Mouse (Mus musculus) midbrain, embryonic 11.5 days (tissue): ENCODE data around the gene Atp2a1. TPM values are rescaled to one million over a fixed set of nuclear protein-coding genes. Genes with fewer than 3 reads are reported as not detected.

Experiments used
- ATAC-seq: fragments of 200-750 bp; cut with Nextera tagmentation; 2 replicates; pipeline ENCODE4 v1.8.0; 2017; ENCODE audit warnings: moderate TSS enrichment, moderate library complexity; ENCODE audit not compliant: low FRiP score
- DNase-seq: peaks from one replicate; pipeline ENCODE4 v3.0.0; 2015; ENCODE audit warnings: low spot score; ENCODE audit errors: missing footprints
- H3K27ac ChIP-seq: fragments of 300-500 bp; sonication (generic); 2 replicates; pipeline ENCODE4 v1.5.1; 2014; ENCODE audit warnings: low read depth, low read length
- H3K27me3 ChIP-seq: fragments of 300-500 bp; sonication (generic); 2 replicates; pipeline ENCODE4 v1.6.1; 2014; ENCODE audit warnings: mild to moderate bottlenecking, low read length, moderate library complexity, mixed read lengths; ENCODE audit not compliant: control insufficient read depth, insufficient read depth
- H3K36me3 ChIP-seq: fragments of 300-500 bp; sonication (generic); 2 replicates; pipeline ENCODE4 v1.6.1; 2014; ENCODE audit warnings: mild to moderate bottlenecking, low read length, moderate library complexity, mixed read lengths; ENCODE audit not compliant: control insufficient read depth, insufficient read depth
- H3K4me1 ChIP-seq: fragments of 300-500 bp; sonication (generic); 2 replicates; pipeline ENCODE4 v1.6.1; 2014; ENCODE audit warnings: low read length; ENCODE audit not compliant: control insufficient read depth, insufficient read depth
- H3K4me2 ChIP-seq: fragments of 300-500 bp; sonication (generic); 2 replicates; pipeline ENCODE4 v1.6.1; 2014; ENCODE audit warnings: mild to moderate bottlenecking, moderate library complexity
- H3K4me3 ChIP-seq: fragments of 300-500 bp; sonication (generic); 2 replicates; pipeline ENCODE4 v1.5.1; 2014; ENCODE audit warnings: low read depth, low read length
- H3K9ac ChIP-seq: fragments of 300-500 bp; sonication (generic); 2 replicates; pipeline ENCODE4 v1.6.1; 2014; ENCODE audit warnings: low read length
- H3K9me3 ChIP-seq: fragments of 300-500 bp; sonication (generic); 2 replicates; pipeline ENCODE4 v1.6.1; 2016; ENCODE audit warnings: low read length; ENCODE audit not compliant: control insufficient read depth
- WGBS: fragments of 180-500 bp; shearing (Covaris S2); extraction: QIAGEN DNeasy Blood & Tissue Kit; methylation state at CpG from one replicate; pipeline ENCODE4 v1.1.7; 2014; 5-methylcytosine and 5-hydroxymethylcytosine counted together
- polyA plus RNA-seq: library from polyadenylated mRNA; unstranded; fragments of >200 nt; fragmentation: Nextera tagmentation; extraction: Ambion mirVana; gene quantifications from 2 replicates; pipeline ENCODE4 v1.2.1, GENCODE M21; 2014

Gene Atp2a1
- polyA plus RNA-seq, 1 experiment from 2014 or later = 0.38 TPM

- Histone ChIP-seq H3K9ac (no peak overlapping the region), H3K27me3 (no peaks in the 10 kb centered on the region), H3K9me3 (no peaks in the 10 kb centered on the region), H3K4me1 (no peaks in the 10 kb centered on the region), H3K36me3 (no peaks in the 10 kb centered on the region), H3K4me3 (no peak overlapping the region), H3K4me2 (no peak overlapping the region), H3K27ac (no peak overlapping the region)
- no peak for DNase-seq
- ATAC-seq = no peak
- 46% methylated on average over 10 of the region's 10 CpGs for WGBS
Observed at GRCm38 (mm10) chr7:126460623-126461399, 2.1 kb downstream of the Atp2a1 start.

GRCm38 (mm10) chr7:126458844-126459618 lies 3.9 kb downstream of the Atp2a1 start:
- no peak for ATAC-seq
- Histone ChIP-seq H3K4me2 (no peak overlapping the region), H3K27ac (no peak overlapping the region), H3K9ac (no peak overlapping the region), H3K36me3 (no peaks in the 10 kb centered on the region), H3K9me3 (no peaks in the 10 kb centered on the region), H3K27me3 (no peaks in the 10 kb centered on the region), H3K4me1 (no peaks in the 10 kb centered on the region), H3K4me3 (no peak overlapping the region)
- no peak for DNase-seq
- 83% methylated on average over 11 of the region's 11 CpGs for WGBS

GRCm38 (mm10) chr7:126458225-126458624 lies 4.7 kb downstream of the Atp2a1 start:
- Histone ChIP-seq H3K4me3 (no peak overlapping the region), H3K36me3 (no peaks in the 10 kb centered on the region), H3K4me1 (no peaks in the 10 kb centered on the region), H3K9me3 (no peaks in the 10 kb centered on the region), H3K9ac (no peak overlapping the region), H3K4me2 (no peak overlapping the region), H3K27me3 (no peaks in the 10 kb centered on the region), H3K27ac (no peak overlapping the region)
- ATAC-seq (no peak), DNase-seq (no peak)
- WGBS = 75% methylated on average over 5 of the region's 5 CpGs

- 88% methylated on average over 17 of the region's 17 CpGs for WGBS
- no peak overlapping the region for H3K4me2 ChIP-seq
- H3K9me3 ChIP-seq = no peaks in the 10 kb centered on the region
- no peaks in the 10 kb centered on the region for H3K27me3 ChIP-seq
- H3K4me3 ChIP-seq = no peak overlapping the region
- no peak for ATAC-seq
- no peaks in the 10 kb centered on the region for H3K4me1 ChIP-seq
- DNase-seq = no peak
- no peaks in the 10 kb centered on the region for H3K36me3 ChIP-seq
- H3K27ac ChIP-seq = no peak overlapping the region
- no peak overlapping the region for H3K9ac ChIP-seq
Observed at GRCm38 (mm10) chr7:126456382-126457266, 6.3 kb downstream of the Atp2a1 start.

GRCm38 (mm10) chr7:126455242-126455641 lies 7.7 kb downstream of the Atp2a1 start:
- H3K36me3 ChIP-seq = no peaks in the 10 kb centered on the region
- H3K4me3 ChIP-seq = no peak overlapping the region
- no peak overlapping the region for H3K9ac ChIP-seq
- no peak overlapping the region for H3K4me2 ChIP-seq
- H3K9me3 ChIP-seq = no peaks in the 10 kb centered on the region
- DNase-seq (no peak), ATAC-seq (no peak)
- H3K27ac ChIP-seq = no peak overlapping the region
- no peaks in the 10 kb centered on the region for H3K27me3 ChIP-seq
- H3K4me1 ChIP-seq = no peaks in the 10 kb centered on the region
- 84% methylated on average over 2 of the region's 2 CpGs for WGBS

- Histone ChIP-seq H3K27me3 (no peaks in the 10 kb centered on the region), H3K4me2 (no peak overlapping the region), H3K4me1 (no peaks in the 10 kb centered on the region), H3K36me3 (no peaks in the 10 kb centered on the region), H3K4me3 (no peak overlapping the region), H3K27ac (no peak overlapping the region), H3K9ac (no peak overlapping the region), H3K9me3 (no peaks in the 10 kb centered on the region)
- WGBS = 86% methylated on average over 7 of the region's 7 CpGs
- no peak for DNase-seq
- no peak for ATAC-seq
Observed at GRCm38 (mm10) chr7:126453861-126454260, 9.0 kb downstream of the Atp2a1 start.

GRCm38 (mm10) chr7:126452244-126452643 lies 10.7 kb downstream of the Atp2a1 start:
- Histone ChIP-seq H3K9ac (no peak overlapping the region), H3K27ac (no peak overlapping the region), H3K4me3 (no peak overlapping the region), H3K4me1 (no peaks in the 10 kb centered on the region), H3K4me2 (no peak overlapping the region), H3K27me3 (no peaks in the 10 kb centered on the region), H3K9me3 (no peaks in the 10 kb centered on the region), H3K36me3 (no peaks in the 10 kb centered on the region)
- WGBS = 86% methylated on average over 3 of the region's 3 CpGs
- DNase-seq (no peak), ATAC-seq (no peak)

- Histone ChIP-seq H3K4me3 (no peak overlapping the region), H3K27ac (no peak overlapping the region), H3K4me1 (no peaks in the 10 kb centered on the region), H3K27me3 (no peaks in the 10 kb centered on the region), H3K9me3 (no peaks in the 10 kb centered on the region), H3K36me3 (no peaks in the 10 kb centered on the region), H3K4me2 (no peak overlapping the region), H3K9ac (no peak overlapping the region)
- no peak for DNase-seq
- no peak for ATAC-seq
- WGBS = 90% methylated on average over 6 of the region's 6 CpGs
Observed at GRCm38 (mm10) chr7:126450641-126451040, 12.3 kb downstream of the Atp2a1 start.
